Mouse (Mus musculus): ENCODE measurements around the gene Acmsd. TPM values are rescaled to one million over a fixed set of nuclear protein-coding genes. Genes with fewer than 3 reads are reported as not detected.

Acmsd gene
- total RNA-seq, 2 experiments from 2014 or later, result not detected

DNA sequence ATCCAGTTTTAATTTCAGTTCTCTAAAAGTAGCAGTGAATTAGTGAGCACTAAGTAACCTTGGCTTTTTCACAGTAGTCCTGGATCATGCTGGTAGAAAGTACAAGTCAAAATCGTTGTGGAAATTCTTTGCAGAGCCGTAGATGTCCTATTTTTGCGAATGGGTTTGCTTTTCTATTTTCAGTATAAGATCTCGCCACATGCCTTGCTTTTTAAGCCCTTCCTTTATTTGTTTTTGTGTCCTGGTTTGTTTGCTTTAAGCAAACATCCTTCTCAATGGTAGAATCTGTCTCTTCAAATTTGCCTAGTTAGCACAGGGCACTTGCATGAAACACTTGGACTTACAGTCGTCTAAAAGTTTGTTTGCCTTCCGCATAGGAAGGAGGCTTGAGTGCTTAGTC lies 47.0 kb downstream of the Acmsd start:
- no peak for DNase-seq

DNA sequence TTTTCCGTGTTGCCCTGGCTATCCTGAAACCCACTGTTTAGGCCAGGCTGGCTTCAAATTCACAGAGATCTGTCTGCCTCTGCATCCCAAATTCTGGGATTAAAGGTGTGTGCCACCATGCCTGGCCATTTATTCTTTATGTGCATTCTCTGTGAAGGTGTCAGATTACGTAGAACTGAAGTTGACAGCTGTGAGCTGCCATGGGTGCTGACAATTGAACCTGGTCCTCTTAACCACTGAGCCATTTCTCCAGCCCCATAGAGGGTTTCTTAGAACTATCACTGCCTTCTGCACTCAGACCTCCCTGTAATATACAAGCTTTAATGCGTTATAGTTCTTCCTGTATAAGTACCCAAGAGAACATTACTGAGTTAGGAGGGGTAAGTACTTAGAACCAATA lies 49.4 kb downstream of the Acmsd start:
- no peak for DNase-seq

DNA sequence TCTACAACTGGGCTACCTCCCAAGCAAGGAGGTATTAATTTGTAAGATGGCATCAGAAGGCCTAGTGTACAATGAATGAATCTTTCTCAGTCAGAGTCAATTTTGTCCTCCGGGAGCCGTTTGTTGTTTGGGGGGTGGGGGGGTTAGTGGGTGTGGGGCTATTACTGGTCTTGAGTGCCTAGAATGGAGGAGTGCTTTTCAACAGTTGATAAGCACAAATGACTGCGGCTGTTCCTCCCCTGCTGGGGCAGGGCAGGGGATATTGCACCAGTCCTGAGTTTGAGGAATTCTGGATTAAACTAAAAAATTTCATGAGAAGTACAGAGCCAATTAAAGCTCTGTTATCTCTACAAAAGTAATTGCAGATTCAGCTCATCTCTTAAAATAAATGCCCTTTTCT lies 50.9 kb downstream of the Acmsd start:
- no peak for DNase-seq

DNA sequence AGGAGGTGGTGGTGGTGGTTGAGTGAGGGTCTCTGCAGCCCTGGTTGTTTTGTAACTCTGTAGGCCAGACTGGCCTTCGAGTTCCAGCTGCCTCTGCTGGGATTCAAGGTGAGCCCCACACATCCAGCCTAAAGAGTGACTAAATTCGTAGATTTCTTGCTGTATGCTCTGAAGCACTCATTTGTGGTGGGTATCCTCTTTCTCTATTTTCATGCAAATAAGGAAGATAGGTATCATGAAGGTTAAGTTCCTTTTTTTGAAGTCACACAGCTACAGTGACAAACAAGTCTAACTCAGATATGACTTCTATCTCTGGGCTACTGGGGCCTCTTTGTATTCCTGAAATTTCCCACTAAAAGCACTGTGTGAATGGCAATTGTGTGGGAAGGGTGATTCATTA lies 51.6 kb downstream of the Acmsd start:
- DNase-seq, result no peak

DNA sequence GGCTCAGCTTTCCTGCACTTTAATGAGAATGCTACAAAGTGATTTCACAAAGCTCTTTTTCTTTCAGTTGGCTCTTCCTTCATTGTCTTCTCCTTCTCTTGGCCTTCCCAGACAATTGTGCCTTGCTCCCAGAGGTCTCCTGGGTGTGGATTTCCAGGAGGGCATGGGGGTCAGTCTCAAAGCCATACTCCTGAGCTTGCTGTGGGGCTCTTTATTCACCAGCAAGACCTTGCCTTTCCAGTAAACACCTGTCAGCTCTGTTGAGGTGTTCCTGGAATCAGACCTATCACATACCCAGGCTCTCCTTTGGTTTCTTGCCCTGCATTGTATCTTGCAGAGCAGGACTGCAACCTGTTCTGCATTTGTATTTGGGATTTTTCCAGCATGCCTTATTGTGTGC lies 54.6 kb downstream of the Acmsd start:
- DNase-seq, result no peak

DNA sequence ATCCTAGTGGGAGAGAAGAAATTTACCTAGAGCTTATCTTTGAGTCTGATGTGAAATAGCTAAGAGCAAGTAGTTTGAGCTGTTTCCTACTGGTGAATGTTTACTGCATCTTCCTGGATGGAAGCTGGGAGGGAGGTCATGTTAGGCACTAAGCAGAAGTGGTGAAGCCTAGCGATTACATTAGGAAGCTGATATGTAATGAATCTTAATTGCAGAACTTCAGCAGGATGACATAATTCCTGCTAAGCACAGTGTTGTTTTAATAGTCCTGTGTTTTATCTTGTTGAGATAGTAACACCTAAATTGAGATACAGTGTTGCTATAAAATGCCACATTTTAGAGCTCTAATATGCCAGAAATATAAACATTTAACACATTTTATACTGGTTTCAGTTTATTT lies 56.7 kb downstream of the Acmsd start:
- no peak for DNase-seq

DNA sequence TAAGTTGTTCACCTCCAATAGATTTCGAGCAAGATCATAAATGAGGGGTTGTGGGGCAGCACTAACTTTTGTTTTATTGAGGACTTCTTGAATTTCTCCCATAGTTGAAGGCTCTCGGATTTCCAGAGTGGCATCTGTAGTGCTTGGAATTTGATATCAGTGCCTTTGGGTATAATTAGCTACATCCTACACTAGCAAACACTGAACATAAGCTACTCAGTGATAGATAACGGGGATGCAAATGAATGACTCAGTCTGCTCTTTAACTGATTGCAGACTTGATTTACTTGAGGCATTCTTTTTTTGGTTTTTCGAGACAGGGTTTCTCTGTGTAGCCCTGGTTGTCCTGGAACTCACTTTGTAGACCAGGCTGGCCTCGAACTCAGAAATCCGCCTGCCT lies 59.7 kb downstream of the Acmsd start:
- no peak for DNase-seq

DNA sequence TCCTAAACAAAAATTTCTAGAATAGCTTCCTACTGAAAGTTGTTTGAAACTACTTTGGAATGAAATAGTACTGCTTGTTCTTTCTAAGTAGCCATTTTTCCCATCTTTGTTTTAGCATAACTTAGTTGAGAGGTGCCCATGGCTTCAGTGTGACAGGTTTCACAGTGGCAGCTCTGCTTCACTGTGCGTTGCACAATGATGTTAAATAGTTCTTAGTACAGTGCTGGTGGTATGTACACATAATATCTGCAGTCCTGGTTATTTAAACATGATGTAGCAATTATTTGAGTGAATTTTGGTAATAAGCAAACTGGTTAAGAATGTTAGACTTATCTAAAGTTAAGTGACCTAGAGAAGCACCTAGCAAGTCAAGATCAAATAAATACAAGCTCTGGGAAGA lies 64.2 kb downstream of the Acmsd start:
- DNase-seq, result no peak

DNA sequence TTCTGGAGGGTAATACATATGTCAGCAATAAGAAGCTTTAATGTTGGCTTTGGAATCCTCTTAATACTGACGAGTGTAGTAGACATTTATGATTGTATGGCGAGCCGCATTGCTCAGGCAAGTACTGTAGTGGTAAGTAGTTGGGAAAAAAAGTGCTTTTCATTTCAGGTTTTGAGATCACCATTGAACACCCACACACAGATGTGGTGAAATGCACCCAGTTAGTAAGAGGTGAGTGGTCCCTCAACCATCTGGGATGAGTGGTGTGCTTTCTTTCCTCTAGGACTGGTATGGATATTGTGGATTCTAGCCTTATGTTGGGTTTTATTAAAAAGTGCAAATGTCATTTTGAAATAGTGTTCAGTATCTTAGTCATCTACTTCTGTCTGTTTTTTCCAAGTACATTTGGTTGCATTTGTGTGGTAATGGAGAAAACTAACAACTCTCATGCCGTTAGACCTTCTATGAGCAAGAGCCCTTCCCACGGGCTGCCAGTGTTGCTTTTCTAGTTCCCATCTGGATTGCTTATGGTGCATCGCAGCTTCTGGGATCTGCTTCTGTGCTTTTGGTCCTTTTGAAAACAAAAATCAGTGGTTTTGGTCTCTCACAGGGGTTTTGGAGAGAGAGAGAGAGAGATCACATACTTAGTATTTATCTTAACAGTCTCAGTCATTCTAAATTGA lies 66.0 kb downstream of the Acmsd start:
- no peak for DNase-seq

DNA sequence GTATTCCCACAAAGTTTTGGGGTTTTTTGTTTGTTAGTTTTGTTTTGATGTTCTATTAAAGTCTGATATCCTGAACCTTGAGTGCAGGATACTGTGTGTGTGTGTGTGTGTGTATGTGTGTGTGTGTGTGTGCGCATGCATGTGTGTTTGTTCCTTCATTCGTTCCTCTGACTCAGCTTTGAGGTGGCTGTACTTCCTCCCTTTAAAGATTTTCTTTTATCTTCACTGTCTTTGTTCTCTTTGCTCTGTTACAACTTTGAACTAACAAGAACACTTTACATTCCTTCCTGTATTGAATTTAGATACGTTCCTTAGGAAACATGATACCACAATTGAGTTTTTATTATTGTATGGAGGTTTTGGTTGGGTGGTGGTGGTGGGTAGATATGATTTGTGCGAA lies 67.1 kb downstream of the Acmsd start:
- DNase-seq, result no peak

DNA sequence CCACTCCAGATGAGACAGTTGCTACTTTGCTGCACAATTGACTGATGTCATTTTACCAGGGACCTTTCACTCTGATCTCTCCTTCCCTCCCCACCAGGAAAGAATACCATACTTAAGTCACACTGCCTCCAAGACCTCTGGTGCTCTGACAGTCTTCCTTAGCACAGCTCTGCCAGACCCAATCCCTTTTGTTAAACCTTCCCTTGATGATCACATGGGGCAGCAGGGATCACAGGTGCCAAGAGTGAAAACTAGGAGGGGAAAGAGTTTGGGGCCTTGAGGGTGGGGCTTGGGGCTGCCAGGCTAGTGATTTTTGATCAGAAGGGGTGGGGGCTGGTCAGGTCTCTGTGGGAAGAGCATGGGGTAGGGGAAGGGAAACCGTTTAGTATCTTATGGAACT lies 67.5 kb downstream of the Acmsd start:
- no peak for DNase-seq

DNA sequence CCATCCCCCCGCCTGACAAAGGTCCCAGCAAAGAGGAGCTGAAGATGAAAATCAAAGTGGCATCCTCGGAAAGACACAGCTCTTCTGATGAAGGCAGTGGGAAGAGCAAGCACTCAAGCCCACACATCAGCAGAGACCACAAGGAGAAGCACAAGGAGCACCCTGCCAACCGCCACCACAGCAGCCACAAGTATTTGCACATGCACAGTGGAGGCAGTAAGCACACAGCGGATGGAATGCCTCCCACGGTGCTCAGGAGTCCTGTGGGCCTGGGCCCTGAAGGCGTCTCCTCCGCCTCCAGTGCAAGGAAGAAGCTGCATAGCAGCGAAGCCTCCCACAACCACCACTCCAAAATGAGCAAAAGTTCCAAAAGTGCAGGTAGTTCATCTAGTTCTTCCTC lies 73.7 kb downstream of the Acmsd start:
- no peak for DNase-seq

DNA sequence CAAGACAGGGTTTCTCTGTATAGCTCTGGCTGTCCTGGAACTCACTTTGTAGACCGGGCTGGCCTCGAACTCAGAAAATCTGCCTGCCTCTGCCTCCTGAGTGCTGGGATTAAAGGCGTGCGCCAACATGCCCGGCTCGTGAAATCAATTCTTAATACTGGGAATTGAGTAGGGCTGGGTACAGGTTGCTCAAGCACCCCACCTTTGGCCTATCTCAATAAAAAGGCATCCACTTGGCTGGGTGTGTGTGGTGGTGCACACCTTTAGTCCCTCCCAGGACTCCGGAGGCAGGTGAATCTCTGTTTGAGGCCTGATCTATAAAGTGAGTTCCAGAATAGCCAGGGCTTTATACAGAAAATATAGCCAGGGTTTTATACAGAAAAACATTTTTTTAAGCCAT lies 79.5 kb downstream of the Acmsd start:
- DNase-seq, result no peak

DNA sequence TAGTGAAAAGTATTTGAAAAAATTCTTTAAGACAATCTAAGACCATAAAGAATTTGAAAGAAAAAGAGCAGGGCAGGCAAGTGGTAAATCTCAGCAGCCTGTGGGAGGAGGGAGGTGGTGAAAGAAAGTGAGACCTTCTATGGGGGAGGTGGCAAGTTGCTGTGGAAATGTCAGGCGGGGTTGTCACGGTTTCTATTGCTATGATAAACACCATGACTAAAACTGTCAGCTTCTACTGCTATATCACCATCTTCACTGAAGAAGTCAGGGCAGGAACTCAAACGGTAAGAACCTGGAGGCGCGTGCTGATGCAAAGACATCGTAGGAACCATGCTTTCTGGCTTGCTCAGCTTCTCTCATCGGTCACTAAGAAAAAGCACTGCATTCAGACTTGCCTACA lies 83.7 kb downstream of the Acmsd start:
- no peak for DNase-seq

DNA sequence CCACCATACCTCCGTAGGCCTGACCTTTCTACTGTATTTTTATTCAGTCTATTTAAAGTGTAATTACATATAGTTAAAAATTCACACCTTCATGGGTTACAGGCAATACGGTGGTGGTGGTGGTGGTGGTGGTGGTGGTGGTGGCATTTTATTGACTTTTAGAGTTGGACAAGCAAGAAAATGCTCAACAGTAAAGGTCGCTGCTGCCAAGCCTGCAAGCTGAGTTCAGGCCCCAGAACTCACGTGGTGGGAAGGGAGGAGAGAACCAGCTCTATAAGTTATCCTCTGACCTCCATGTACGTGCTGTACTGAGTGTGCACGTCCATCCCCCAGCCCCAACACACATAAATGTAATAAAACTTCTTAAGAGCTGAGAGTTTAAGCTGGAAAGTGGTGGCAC lies 87.2 kb downstream of the Acmsd start:
- no peak for DNase-seq

Other genes with a start within 250 kb of the Acmsd start
- 1 to 10 TPM; 6.3 to 7.8 TPM for gene Tmem163, start 49.9 kb upstream of the Acmsd start, total RNA-seq (2021)
- gene Ccnt2, start 44.8 kb downstream of the Acmsd start, total RNA-seq (2021), result 10 to 100 TPM; 18.1 to 21.1 TPM
- gene Map3k19, start 125.6 kb downstream of the Acmsd start, total RNA-seq (2021), result under 1 TPM in 1 of 2 experiments, not detected in 1; 0.28 TPM
- 10 to 100 TPM; 37.0 to 40.4 TPM for gene Rab3gap1, start 139.4 kb downstream of the Acmsd start, total RNA-seq (2021)